In genomic region chr10:86300293-86301116, GRCm38 (mm10) we compare ENCODE assay signal across 9 mouse cellular contexts. TPM values are rescaled to one million over a fixed set of nuclear protein-coding genes. Genes with fewer than 3 reads are reported as not detected.
DNase-seq lines count a peak whose midpoint lies in the region; ATAC-seq and TF ChIP-seq lines count a peak whose summit lies in the region.
"Had no signal": no experiment of that assay in that cellular context is flagged by ENCODE, and none has a peak within 500 bp of the region (broad histone marks: within the 10 kb centered on the region; RNA-seq: fewer than 3 reads in every experiment).

Gene Timp3 (plus strand): TSS chr10:86300372.

- TF ChIP-seq CTCF in embryonic fibroblast, embryonic 13.5 days (IDR thresholded peaks at IDR 0.05; ENCODE audit: borderline replicate concordance, insufficient read depth, low read length) = no peak

- H3K4me3 ChIP-seq in megakaryocyte, embryonic 14.5 days (replicated peaks) = peak within 1 kb of the TSS; percentile 95
- H3K4me3 ChIP-seq in embryonic fibroblast, embryonic 13.5 days (ENCODE audit: insufficient read depth, low read length) = peak within 1 kb of the TSS; percentile 71
- peak within 1 kb of the TSS; percentile 83 for H3K4me3 ChIP-seq in heart, embryonic 10.5 days
- H3K4me3 ChIP-seq in limb, embryonic 14.5 days (replicated peaks; ENCODE audit: low read length) = peak within 1 kb of the TSS; percentile 56
- peak within 1 kb of the TSS; percentile 49 for H3K4me3 ChIP-seq in midbrain, embryonic 16.5 days (ENCODE audit: low read depth, low read length)

- peak; percentile 99 for TF ChIP-seq POLR2A in embryonic fibroblast, embryonic 13.5 days (IDR thresholded peaks at IDR 0.05; ENCODE audit: low read depth, low read length)
- TF ChIP-seq POLR2A in limb, embryonic 14.5 days (IDR thresholded peaks at IDR 0.05; ENCODE audit: borderline replicate concordance, extremely low read depth, insufficient read depth, insufficient read length) = peak; percentile 91; the same call in 1 of the 2 replicates

- peak within 1 kb of the TSS; percentile 68 for H3K4me2 ChIP-seq in limb, embryonic 14.5 days (replicated peaks; ENCODE audit: low read depth, low read length, severe bottlenecking)
- peak within 1 kb of the TSS; percentile 94 for H3K4me2 ChIP-seq in midbrain, embryonic 16.5 days (ENCODE audit: low read length)

- ATAC-seq in megakaryocyte, adult 5-6 weeks (ENCODE audit: poor library complexity, severe bottlenecking) = no peak
- ATAC-seq in limb, embryonic 14.5 days (ENCODE audit: low FRiP score, low read depth) = peak; percentile 81
- peak; percentile 78 for ATAC-seq in midbrain, embryonic 16.5 days

- peaks cover 39% of the 10 kb centered on the region for H3K27me3 ChIP-seq in megakaryocyte, embryonic 14.5 days (replicated peaks)
- peaks cover 20% of the 10 kb centered on the region for H3K27me3 ChIP-seq in heart, embryonic 10.5 days (ENCODE audit: insufficient read depth, poor library complexity, severe bottlenecking)
- H3K27me3 ChIP-seq in limb, embryonic 14.5 days (ENCODE audit: control insufficient read depth, insufficient read depth, low read length) = no peaks in the 10 kb centered on the region
- H3K27me3 ChIP-seq in midbrain, embryonic 16.5 days (ENCODE audit: control insufficient read depth, insufficient read depth, low read depth, low read length) = no peaks in the 10 kb centered on the region; the same call in 1 of the 2 replicates

- H3K27ac ChIP-seq in embryonic fibroblast, embryonic 13.5 days (ENCODE audit: insufficient read depth, low read length) = peak within 1 kb of the TSS; percentile 45
- H3K27ac ChIP-seq in heart, embryonic 10.5 days = peak within 1 kb of the TSS; percentile 90
- peak within 1 kb of the TSS; percentile 78 for H3K27ac ChIP-seq in limb, embryonic 14.5 days (replicated peaks; ENCODE audit: low read depth, low read length)
- H3K27ac ChIP-seq in midbrain, embryonic 16.5 days (ENCODE audit: low read length) = no peak within 1 kb of the TSS

- peak; percentile 93 for DNase-seq in heart, embryonic 10.5 days (ENCODE audit: low spot score)
- peak; percentile 95 for DNase-seq in kidney, adult 9 months
- DNase-seq in limb, embryonic 14.5 days (ENCODE audit: low spot score) = peak; percentile 72
- DNase-seq in testis, postnatal 14 days (ENCODE audit: low spot score) = peak; percentile 67

- H3K36me3 ChIP-seq in megakaryocyte, embryonic 14.5 days (replicated peaks; ENCODE audit: low read length) = peaks cover 4% of the 10 kb centered on the region
- no peaks in the 10 kb centered on the region for H3K36me3 ChIP-seq in heart, embryonic 10.5 days
- H3K36me3 ChIP-seq in limb, embryonic 14.5 days (ENCODE audit: control insufficient read depth, insufficient read depth, low read length) = peaks cover 5% of the 10 kb centered on the region; the same call in 1 of the 2 replicates
- no peaks in the 10 kb centered on the region for H3K36me3 ChIP-seq in midbrain, embryonic 16.5 days (ENCODE audit: control insufficient read depth, insufficient read depth, low read length)

- under 1% methylated on average over 65 of the region's 65 CpGs for WGBS in heart, embryonic 10.5 days
- 2% methylated on average over 64 of the region's 65 CpGs for WGBS in limb, embryonic 14.5 days
- WGBS in midbrain, embryonic 16.5 days = under 1% methylated on average over 62 of the region's 65 CpGs

- H3K9ac ChIP-seq in limb, embryonic 14.5 days (ENCODE audit: low read depth, low read length, severe bottlenecking) = peak within 1 kb of the TSS; percentile 76
- H3K9ac ChIP-seq in midbrain, embryonic 16.5 days (ENCODE audit: low read depth, low read length) = peak within 1 kb of the TSS; percentile 70

- H3K4me1 ChIP-seq in megakaryocyte, embryonic 14.5 days = peaks cover 82% of the 10 kb centered on the region
- H3K4me1 ChIP-seq in embryonic fibroblast, embryonic 13.5 days (ENCODE audit: control insufficient read depth, insufficient read depth, low read length) = peaks cover 2% of the 10 kb centered on the region; the same call in 1 of the 2 replicates
- peaks cover 39% of the 10 kb centered on the region for H3K4me1 ChIP-seq in heart, embryonic 10.5 days
- H3K4me1 ChIP-seq in limb, embryonic 14.5 days (ENCODE audit: control insufficient read depth, insufficient read depth, low read length) = peaks cover 37% of the 10 kb centered on the region
- H3K4me1 ChIP-seq in midbrain, embryonic 16.5 days (ENCODE audit: control insufficient read depth, insufficient read depth, low read length) = peaks cover 18% of the 10 kb centered on the region

- H3K9me3 ChIP-seq in megakaryocyte, embryonic 14.5 days = no peaks in the 10 kb centered on the region
- H3K9me3 ChIP-seq in heart, embryonic 10.5 days = no peaks in the 10 kb centered on the region
- no peaks in the 10 kb centered on the region for H3K9me3 ChIP-seq in limb, embryonic 14.5 days (ENCODE audit: control insufficient read depth, low read length)
- no peaks in the 10 kb centered on the region for H3K9me3 ChIP-seq in midbrain, embryonic 16.5 days (replicated peaks; ENCODE audit: control insufficient read depth, low read length, poor library complexity, severe bottlenecking)

RNA-seq across cellular contexts. Expression of gene Timp3, which starts in this region (rescaled TPM):
- 18.9 and 27.4 TPM in 2 replicates for polyA plus RNA-seq in megakaryocyte, embryonic 14.5 days (2012; ENCODE audit: insufficient read depth, low replicate concordance)
- total RNA-seq in megakaryocyte, adult 5-6 weeks (2015) = 0.04 TPM in 1 of 2 replicates, not detected in the other
- 0.08 and 0.44 TPM in 2 replicates for total RNA-seq in megakaryocyte, adult 5-6 weeks (2017)
- 657 and 704 TPM in 2 replicates for polyA plus RNA-seq in embryonic fibroblast, embryonic 13.5 days (2011; ENCODE audit: insufficient read length, low read depth, missing spikeins)
- polyA plus RNA-seq in heart, embryonic 10.5 days (2016; fragmentation: Nextera tagmentation; extraction: Ambion mirVana) = 44.7 and 47.2 TPM in 2 replicates
- 57.4 and 73.3 TPM in 2 replicates for polyA plus RNA-seq in limb, embryonic 14.5 days (2012; rRNA removed)
- 66.5 and 75.1 TPM in 2 replicates for polyA plus RNA-seq in limb, embryonic 14.5 days (2014; fragmentation: Nextera tagmentation; extraction: Ambion mirVana)
- 30.9 and 37.4 TPM in 2 replicates for polyA plus RNA-seq in midbrain, embryonic 16.5 days (2015; fragmentation: Nextera tagmentation; extraction: Ambion mirVana)
- total RNA-seq: MEL had no signal
